Mouse (Mus musculus): ENCODE measurements around the gene Guca1b. TPM values are rescaled to one million over a fixed set of nuclear protein-coding genes. Genes with fewer than 3 reads are reported as not detected.

Gene Guca1b
- 1 to 10 TPM in 1 of 2 experiments, under 1 TPM in 1; 0.85 to 1.1 TPM for polyA plus RNA-seq (2017; shearing (Covaris generic))

GRCm38 (mm10) chr17:47385145-47385544, at the start of gene Guca1b:
Guca1b (plus strand) TSS chr17:47385393.

GRCm38 (mm10) chr17:47368401-47369086, 16.6 kb upstream of the Guca1b start, which contains the start of gene Mrps10:
Mrps10 (plus strand) TSS chr17:47368887.

GRCm38 (mm10) chr17:47400451-47400850, 15.3 kb downstream of the Guca1b start, which contains the start of gene Guca1a:
Guca1a (minus strand) TSS chr17:47400584.

GRCm38 (mm10) chr17:47436156-47436906, 51.1 kb downstream of the Guca1b start, which contains the start of gene AI661453:
AI661453 (plus strand) TSS chr17:47436615.

GRCm38 (mm10) chr17:47436907-47437547, 51.8 kb downstream of the Guca1b start, which contains the start of gene 1700001C19Rik:
1700001C19Rik (minus strand) TSS chr17:47437376.

Other genes with a start within 250 kb of the Guca1b start
- gene Mrps10, start 16.5 kb upstream of the Guca1b start, polyA plus RNA-seq (2017; shearing (Covaris generic)), result 10 to 100 TPM; 34.3 to 54.0 TPM
- gene Guca1a, start 15.2 kb downstream of the Guca1b start, polyA plus RNA-seq (2017; shearing (Covaris generic)), result not detected
- not detected for gene AI661453, start 51.2 kb downstream of the Guca1b start, polyA plus RNA-seq (2017; shearing (Covaris generic))
- gene 1700001C19Rik, start 52.0 kb downstream of the Guca1b start, polyA plus RNA-seq (2017; shearing (Covaris generic)), result under 1 TPM in 1 of 2 experiments, not detected in 1; 0.36 TPM
- 10 to 100 TPM; 47.3 to 53.6 TPM for gene Taf8, start 116.9 kb downstream of the Guca1b start, polyA plus RNA-seq (2017; shearing (Covaris generic))
- 100 to 1,000 TPM; 323 to 337 TPM for gene Ccnd3, start 119.7 kb downstream of the Guca1b start, polyA plus RNA-seq (2017; shearing (Covaris generic))
- 10 to 100 TPM; 11.5 to 15.4 TPM for gene Bysl, start 226.1 kb downstream of the Guca1b start, polyA plus RNA-seq (2017; shearing (Covaris generic))
- gene Med20, start 226.2 kb downstream of the Guca1b start, polyA plus RNA-seq (2017; shearing (Covaris generic)), result 10 to 100 TPM; 27.6 to 37.3 TPM
- gene Gm20517, start 226.2 kb downstream of the Guca1b start, polyA plus RNA-seq (2017; shearing (Covaris generic)), result 1 to 10 TPM; 1.7 to 2.2 TPM
- 1 to 10 TPM; 2.7 to 3.4 TPM for gene Usp49, start 245.3 kb downstream of the Guca1b start, polyA plus RNA-seq (2017; shearing (Covaris generic))